Mouse (Mus musculus): ENCODE data around the gene Zfp398. TPM values are rescaled to one million over a fixed set of nuclear protein-coding genes. Genes with fewer than 3 reads are reported as not detected.
A peak's percentile ranks its signal among the peaks of the same experiment; 100 is the strongest.
"Not testable (repeated sequence)": the region's sequence is repeated elsewhere in the genome, so short reads cannot be mapped to it uniquely, and the experiment has no call there.

Gene Zfp398
- polyA plus RNA-seq, 1 experiment from 2014 or later: 5.4 TPM

- 85% methylated on average over 1 of the region's 1 CpGs for WGBS
These were observed 3.2 kb upstream of the Zfp398 start for GRCm38 (mm10) chr6:47832220-47832619.

DNA sequence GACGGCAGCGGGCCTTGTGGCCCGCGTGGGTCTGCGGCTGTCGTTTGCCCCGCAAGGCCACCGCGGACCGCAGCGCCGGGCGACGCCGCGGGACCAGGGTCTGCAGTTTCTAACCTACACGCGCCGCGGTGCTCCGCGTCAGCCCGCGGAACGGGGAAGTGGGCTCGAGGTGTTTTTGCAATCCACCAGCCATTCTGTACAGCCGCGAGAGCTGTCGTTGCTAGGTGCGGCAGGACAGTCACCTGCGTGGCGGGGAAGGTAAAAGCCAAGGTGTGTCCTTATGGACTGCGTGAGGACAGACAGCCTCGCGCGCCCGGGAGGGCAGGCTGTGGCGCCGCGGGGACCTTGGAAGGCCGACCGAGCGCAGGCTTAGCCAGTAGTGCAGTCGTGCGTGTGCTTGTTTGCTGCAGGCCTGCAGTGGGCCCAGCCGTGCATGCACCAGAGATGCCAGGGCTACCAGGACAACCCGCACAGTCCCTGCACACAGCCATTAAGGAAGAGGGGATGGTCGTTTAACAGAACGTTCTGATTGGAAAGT lies 592 bp downstream of the Zfp398 start:
- under 1% methylated on average over 49 of the region's 49 CpGs for WGBS
- DNase-seq (ENCODE audit: low spot score): peak; percentile 81
- Histone ChIP-seq H3K36me3 (no peaks in the 10 kb centered on the region), H3K4me1 (peaks cover 3% of the 10 kb centered on the region; the same call in 1 of the 2 replicates), H3K27me3 (ENCODE audit: insufficient read depth, poor library complexity, severe bottlenecking) (no peaks in the 10 kb centered on the region), H3K4me3 (peak overlapping the region; percentile 95), H3K9me3 (no peaks in the 10 kb centered on the region), H3K27ac (peak overlapping the region; percentile 94)

More at GRCm38 (mm10) chr6:47832220-47832619, 3.2 kb upstream of the Zfp398 start:
- Histone ChIP-seq H3K4me3 (no peak overlapping the region), H3K9me3 (no peaks in the 10 kb centered on the region), H3K27me3 (ENCODE audit: insufficient read depth, poor library complexity, severe bottlenecking) (no peaks in the 10 kb centered on the region), H3K27ac (no peak overlapping the region), H3K36me3 (no peaks in the 10 kb centered on the region), H3K4me1 (peaks cover 5% of the 10 kb centered on the region)
- DNase-seq (ENCODE audit: low spot score): no peak

DNA sequence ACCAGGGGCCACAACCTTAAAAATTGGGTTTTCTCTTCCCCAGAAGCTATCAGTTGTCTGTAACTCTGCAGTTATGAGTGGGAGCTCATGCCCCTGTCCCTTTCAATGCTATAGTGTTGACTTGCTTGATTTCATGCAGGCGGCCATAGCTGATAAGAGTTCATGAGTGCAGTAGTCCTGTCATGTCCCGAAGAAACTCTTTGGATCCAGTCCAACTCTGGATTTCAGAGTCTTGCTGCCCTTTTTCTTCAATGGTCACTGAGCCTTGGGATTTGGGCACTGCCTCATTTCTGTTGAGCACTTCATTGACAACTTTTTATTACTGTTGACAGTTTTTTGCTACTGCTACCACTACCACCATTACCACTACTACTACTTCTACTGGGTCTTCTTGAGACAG lies 2.2 kb downstream of the Zfp398 start:
- WGBS: 41% methylated on average over 2 of the region's 2 CpGs
- Histone ChIP-seq H3K27me3 (ENCODE audit: insufficient read depth, poor library complexity, severe bottlenecking) (no peaks in the 10 kb centered on the region), H3K27ac (no peak overlapping the region), H3K9me3 (no peaks in the 10 kb centered on the region), H3K36me3 (no peaks in the 10 kb centered on the region), H3K4me1 (peaks cover 3% of the 10 kb centered on the region; the same call in 1 of the 2 replicates), H3K4me3 (no peak overlapping the region)
- DNase-seq (ENCODE audit: low spot score): no peak

GRCm38 (mm10) chr6:47841077-47841476 lies 5.6 kb downstream of the Zfp398 start:
- Histone ChIP-seq H3K27me3 (ENCODE audit: insufficient read depth, poor library complexity, severe bottlenecking) (no peaks in the 10 kb centered on the region), H3K4me1 (peaks cover 3% of the 10 kb centered on the region; the same call in 1 of the 2 replicates), H3K4me3 (no peak overlapping the region), H3K27ac (no peak overlapping the region), H3K36me3 (no peaks in the 10 kb centered on the region), H3K9me3 (no peaks in the 10 kb centered on the region)
- WGBS: 100% methylated on average over 1 of the region's 1 CpGs
- DNase-seq (ENCODE audit: low spot score): no peak

GRCm38 (mm10) chr6:47841831-47842230 lies 6.4 kb downstream of the Zfp398 start:
- no peak overlapping the region for H3K27ac ChIP-seq
- no peaks in the 10 kb centered on the region for H3K36me3 ChIP-seq
- H3K9me3 ChIP-seq: no peaks in the 10 kb centered on the region
- H3K27me3 ChIP-seq (ENCODE audit: insufficient read depth, poor library complexity, severe bottlenecking): no peaks in the 10 kb centered on the region
- 91% methylated on average over 2 of the region's 2 CpGs for WGBS
- no peak overlapping the region for H3K4me3 ChIP-seq
- DNase-seq (ENCODE audit: low spot score): no peak
- peaks cover 3% of the 10 kb centered on the region; the same call in 1 of the 2 replicates for H3K4me1 ChIP-seq

DNA sequence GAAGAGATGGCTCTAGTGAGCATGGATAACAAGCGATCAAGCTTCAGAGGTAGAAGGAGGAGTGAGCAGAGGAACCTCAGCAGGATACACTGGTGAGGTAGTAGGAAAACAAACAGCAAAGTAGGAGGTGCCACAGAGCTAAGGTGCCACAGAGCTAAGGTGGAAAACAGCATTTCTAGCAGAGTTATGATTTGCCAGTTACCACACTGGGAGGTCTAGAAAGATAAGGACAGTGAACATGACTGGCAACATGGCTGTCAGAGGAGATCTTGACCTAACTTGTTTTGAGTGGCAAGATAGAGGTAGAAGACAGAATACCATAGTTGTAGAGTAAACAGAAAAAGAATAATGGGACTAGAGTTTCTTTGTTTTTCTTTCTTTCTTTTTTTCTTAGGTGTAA lies 6.9 kb downstream of the Zfp398 start:
- Histone ChIP-seq H3K27me3 (ENCODE audit: insufficient read depth, poor library complexity, severe bottlenecking) (no peaks in the 10 kb centered on the region), H3K9me3 (no peaks in the 10 kb centered on the region), H3K4me3 (no peak overlapping the region), H3K36me3 (no peaks in the 10 kb centered on the region), H3K4me1 (peaks cover 3% of the 10 kb centered on the region; the same call in 1 of the 2 replicates), H3K27ac (no peak overlapping the region)
- WGBS: 66% methylated on average over 1 of the region's 1 CpGs
- no peak for DNase-seq (ENCODE audit: low spot score)

DNA sequence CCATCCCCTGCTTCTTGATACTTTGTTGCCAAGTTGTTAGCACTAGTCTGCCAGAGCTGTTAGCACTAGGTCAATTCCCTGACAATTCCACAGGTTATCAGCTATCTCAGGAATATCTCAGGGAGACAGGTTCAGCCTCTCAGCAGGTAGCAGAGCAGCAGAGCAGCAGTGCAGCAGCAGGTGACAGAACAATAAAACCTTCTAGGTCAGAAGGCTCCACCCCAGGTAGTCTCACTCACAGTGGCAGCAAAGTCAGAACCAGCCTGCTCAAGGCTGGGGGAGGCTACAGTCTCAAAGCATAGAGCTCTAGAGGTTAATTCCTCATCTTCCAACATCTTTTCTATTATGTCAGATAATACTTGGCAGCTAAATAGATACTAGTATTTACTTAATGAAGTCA lies 10.3 kb downstream of the Zfp398 start:
- H3K27ac ChIP-seq: no peak overlapping the region
- no peak for DNase-seq (ENCODE audit: low spot score)
- no peaks in the 10 kb centered on the region for H3K4me1 ChIP-seq
- no peaks in the 10 kb centered on the region for H3K9me3 ChIP-seq
- H3K36me3 ChIP-seq: no peaks in the 10 kb centered on the region
- H3K27me3 ChIP-seq (ENCODE audit: insufficient read depth, poor library complexity, severe bottlenecking): no peaks in the 10 kb centered on the region
- no peak overlapping the region for H3K4me3 ChIP-seq

DNA sequence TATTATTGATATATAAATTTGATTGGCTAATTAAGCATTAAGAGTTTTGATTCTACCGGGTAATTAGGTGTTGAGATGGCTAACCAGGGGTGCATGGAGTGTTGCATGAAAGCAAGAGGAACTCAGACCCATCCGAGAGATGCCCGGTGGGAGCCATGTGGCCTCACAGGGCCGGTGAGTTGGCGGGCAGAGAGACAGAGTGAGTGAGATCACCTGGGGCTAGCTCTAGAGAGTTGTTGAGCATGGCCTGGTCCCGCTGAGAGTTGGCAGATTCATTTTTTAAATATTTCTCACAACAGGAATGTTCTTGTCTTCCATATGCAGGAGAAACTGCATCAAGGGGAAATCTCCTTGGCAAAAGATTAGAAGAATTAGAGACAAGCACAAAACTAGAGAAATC lies 21.8 kb downstream of the Zfp398 start:
- WGBS: 92% methylated on average over 6 of the region's 6 CpGs
- no peak overlapping the region for H3K27ac ChIP-seq
- DNase-seq (ENCODE audit: low spot score): no peak
- H3K9me3 ChIP-seq: no peaks in the 10 kb centered on the region
- no peaks in the 10 kb centered on the region for H3K4me1 ChIP-seq
- H3K27me3 ChIP-seq (ENCODE audit: insufficient read depth, poor library complexity, severe bottlenecking): no peaks in the 10 kb centered on the region
- H3K36me3 ChIP-seq: peaks cover 20% of the 10 kb centered on the region
- H3K4me3 ChIP-seq: no peak overlapping the region

GRCm38 (mm10) chr6:47857729-47858128 lies 22.3 kb downstream of the Zfp398 start:
- WGBS: 90% methylated on average over 3 of the region's 3 CpGs
- not testable (repeated sequence) for H3K27me3 ChIP-seq (ENCODE audit: insufficient read depth, poor library complexity, severe bottlenecking); H3K27ac ChIP-seq; H3K9me3 ChIP-seq; DNase-seq (ENCODE audit: low spot score); H3K4me3 ChIP-seq; H3K4me1 ChIP-seq
- H3K36me3 ChIP-seq: peaks cover 20% of the 10 kb centered on the region

- Histone ChIP-seq H3K36me3 (peaks cover 7% of the 10 kb centered on the region; the same call in 1 of the 2 replicates), H3K27ac (no peak overlapping the region), H3K4me1 (no peaks in the 10 kb centered on the region), H3K27me3 (ENCODE audit: insufficient read depth, poor library complexity, severe bottlenecking) (no peaks in the 10 kb centered on the region), H3K9me3 (no peaks in the 10 kb centered on the region), H3K4me3 (no peak overlapping the region)
- WGBS: 81% methylated on average over 5 of the region's 5 CpGs
- DNase-seq (ENCODE audit: low spot score): no peak
These were observed 36.8 kb downstream of the Zfp398 start for GRCm38 (mm10) chr6:47872266-47872665.

GRCm38 (mm10) chr6:47877058-47877457 lies 41.6 kb downstream of the Zfp398 start, which contains the start of gene Zfp282:
Zfp282 (plus strand) TSS chr6:47877204.
- Histone ChIP-seq H3K4me3 (peak within 1 kb of the TSS; percentile 96), H3K4me1 (peaks cover 22% of the 10 kb centered on the region), H3K27ac (peak within 1 kb of the TSS; percentile 99), H3K27me3 (ENCODE audit: insufficient read depth, poor library complexity, severe bottlenecking) (no peaks in the 10 kb centered on the region), H3K9me3 (no peaks in the 10 kb centered on the region), H3K36me3 (peaks cover 20% of the 10 kb centered on the region)
- DNase-seq (ENCODE audit: low spot score): no peak
- WGBS: 5% methylated on average over 9 of the region's 9 CpGs

DNA sequence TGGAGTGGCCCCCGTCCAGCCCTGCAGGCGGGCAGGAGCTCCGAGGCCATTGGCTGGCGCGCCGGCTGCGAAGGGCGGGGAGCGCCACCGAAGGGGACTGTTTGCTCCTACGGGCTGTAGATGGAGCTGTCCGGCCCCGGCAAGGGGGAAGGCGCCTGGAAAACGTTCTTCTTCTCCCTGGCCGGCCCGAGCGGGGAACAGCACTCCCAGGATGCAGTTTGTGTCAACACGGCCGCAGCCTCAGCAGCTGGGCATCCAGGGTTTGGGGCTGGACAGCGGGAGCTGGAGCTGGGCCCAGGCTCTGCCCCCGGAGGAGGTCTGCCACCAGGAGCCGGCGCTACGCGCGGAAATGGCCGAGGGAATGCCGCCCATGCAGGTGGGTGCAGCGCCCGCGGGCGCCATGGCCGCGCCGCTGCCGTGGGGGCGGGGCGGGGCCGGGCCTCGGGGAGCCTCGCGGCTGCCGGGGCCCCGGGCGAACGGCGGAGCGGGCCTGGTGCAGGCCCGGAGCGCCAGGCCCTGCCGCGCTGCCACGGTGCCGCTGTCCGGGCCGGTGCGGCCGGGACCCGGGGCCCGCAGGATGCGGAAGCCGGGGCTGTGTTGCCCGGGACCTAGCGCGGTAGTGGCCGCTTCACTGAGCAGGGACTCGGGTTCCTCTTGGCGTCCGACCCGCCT lies 42.1 kb downstream of the Zfp398 start:
- Histone ChIP-seq H3K4me3 (peak overlapping the region; percentile 96), H3K4me1 (peaks cover 22% of the 10 kb centered on the region), H3K9me3 (no peaks in the 10 kb centered on the region), H3K27me3 (ENCODE audit: insufficient read depth, poor library complexity, severe bottlenecking) (no peaks in the 10 kb centered on the region), H3K27ac (peak overlapping the region; percentile 99), H3K36me3 (peaks cover 26% of the 10 kb centered on the region)
- DNase-seq (ENCODE audit: low spot score): peak; percentile 96
- WGBS: 1% methylated on average over 69 of the region's 71 CpGs

DNA sequence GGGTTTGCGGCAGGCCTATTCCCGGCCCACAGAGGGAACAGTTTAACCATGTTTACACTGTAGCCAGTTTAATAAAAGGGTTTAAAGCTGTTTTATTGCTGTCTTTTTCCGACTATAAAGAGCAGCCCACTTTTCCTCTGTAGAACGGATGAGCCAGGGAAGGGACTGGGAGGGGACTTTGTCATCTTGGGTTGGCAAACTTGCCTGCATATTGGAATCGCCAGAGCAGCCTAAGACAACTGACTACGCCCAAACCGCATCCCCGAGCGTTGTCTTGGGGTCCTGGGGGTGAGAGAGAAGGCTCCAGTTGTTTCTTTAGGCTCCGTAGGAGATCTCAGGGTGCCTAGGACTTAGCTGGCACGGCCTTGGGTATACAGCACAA lies 42.7 kb downstream of the Zfp398 start:
- peak overlapping the region; percentile 96 for H3K4me3 ChIP-seq
- 2% methylated on average over 11 of the region's 11 CpGs for WGBS
- H3K27ac ChIP-seq: peak overlapping the region; percentile 99
- peaks cover 31% of the 10 kb centered on the region for H3K36me3 ChIP-seq
- H3K4me1 ChIP-seq: peaks cover 22% of the 10 kb centered on the region
- peak; percentile 72 for DNase-seq (ENCODE audit: low spot score)
- no peaks in the 10 kb centered on the region for H3K9me3 ChIP-seq
- H3K27me3 ChIP-seq (ENCODE audit: insufficient read depth, poor library complexity, severe bottlenecking): no peaks in the 10 kb centered on the region
